Mouse (Mus musculus): ENCODE data around the gene Syn3.

The Syn3 gene

DNA sequence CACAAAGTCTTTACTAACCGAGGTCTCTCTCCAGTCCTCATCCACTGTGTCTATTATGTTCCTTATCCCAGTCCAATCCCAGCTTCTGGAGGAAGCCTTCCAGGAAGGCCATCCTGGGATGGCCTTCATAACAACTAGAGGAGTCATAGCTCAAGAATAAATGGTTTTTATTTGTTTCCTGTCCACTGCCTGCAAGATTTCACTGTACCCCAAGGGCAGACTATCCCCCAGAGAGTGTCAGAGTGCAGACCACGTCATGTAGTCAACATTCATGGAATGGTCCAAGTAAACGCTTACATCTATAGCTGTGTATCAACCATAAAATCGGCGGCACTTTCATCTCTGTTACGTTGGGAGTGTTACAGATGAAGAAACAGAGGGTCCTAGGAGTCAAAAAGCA, 295.5 kb downstream of the Syn3 start:
- no peak for DNase-seq (ENCODE audit: low spot score)

GRCm38 (mm10) chr10:86201826-86202225, 296.9 kb downstream of the Syn3 start:
- DNase-seq (ENCODE audit: low spot score), result no peak

- no peak for DNase-seq (ENCODE audit: low spot score)
Measured at GRCm38 (mm10) chr10:86201006-86201405, 297.7 kb downstream of the Syn3 start.

GRCm38 (mm10) chr10:86196414-86197025, 302.2 kb downstream of the Syn3 start:
- DNase-seq (ENCODE audit: low spot score), result no peak

- DNase-seq (ENCODE audit: low spot score), result no peak
Measured at GRCm38 (mm10) chr10:86194722-86195121, 304.0 kb downstream of the Syn3 start.

DNA sequence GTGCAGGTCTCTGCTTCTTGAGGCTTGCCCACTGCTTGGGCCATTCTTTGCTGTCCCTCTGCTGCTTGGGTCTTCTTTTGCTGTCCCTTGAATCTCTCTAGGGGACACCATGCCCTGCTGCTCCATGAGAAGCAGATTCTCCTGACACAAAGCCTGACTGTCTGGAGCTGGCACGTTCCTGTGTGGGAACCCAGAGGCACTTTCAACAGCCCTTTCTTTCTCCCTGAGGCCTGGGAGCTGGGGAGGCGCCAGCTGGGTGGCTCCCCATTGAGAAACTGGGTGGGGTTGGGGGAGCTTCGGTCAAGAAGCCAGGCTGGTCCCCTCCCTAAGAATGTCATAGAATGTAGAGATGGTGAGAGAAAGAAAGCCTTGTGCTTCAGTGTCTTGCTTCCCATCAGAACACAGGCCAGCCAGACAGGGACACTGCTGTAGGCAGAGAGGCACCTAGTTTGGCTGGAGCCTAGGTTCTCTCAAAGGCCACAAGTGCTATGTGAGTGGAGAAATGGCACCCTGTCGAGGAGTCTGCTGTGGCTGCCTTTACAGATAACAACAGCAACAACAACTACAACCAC, 304.7 kb downstream of the Syn3 start:
- DNase-seq (ENCODE audit: low spot score), result no peak

DNA sequence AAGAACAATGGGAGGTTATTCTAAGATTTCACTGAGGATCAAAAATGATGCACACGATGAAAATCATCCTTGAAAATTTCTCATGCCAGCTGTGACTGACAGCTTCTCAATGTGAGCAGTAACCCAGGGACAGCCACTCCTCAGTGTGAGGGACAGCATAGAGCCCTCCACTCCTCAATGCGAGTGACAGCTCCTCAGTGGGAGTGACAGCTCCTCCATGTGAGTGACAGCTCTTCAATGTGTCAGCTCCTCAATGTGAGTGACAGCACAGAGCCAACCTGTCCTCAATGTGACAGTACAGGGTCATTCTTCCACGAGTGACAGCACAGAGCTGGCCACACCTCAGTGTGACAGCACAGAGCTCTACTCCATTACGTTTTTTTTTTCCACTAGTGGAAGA, 310.1 kb downstream of the Syn3 start:
- no peak for DNase-seq (ENCODE audit: low spot score)

- no peak for DNase-seq (ENCODE audit: low spot score)
Measured at GRCm38 (mm10) chr10:86187881-86188280, 310.8 kb downstream of the Syn3 start.

- no peak for DNase-seq (ENCODE audit: low spot score)
Measured at GRCm38 (mm10) chr10:86183148-86183885, 315.4 kb downstream of the Syn3 start.

GRCm38 (mm10) chr10:86182183-86182805, 316.4 kb downstream of the Syn3 start:
- DNase-seq (ENCODE audit: low spot score), result no peak

GRCm38 (mm10) chr10:86176411-86176810, 322.3 kb downstream of the Syn3 start:
- DNase-seq (ENCODE audit: low spot score), result no peak

DNA sequence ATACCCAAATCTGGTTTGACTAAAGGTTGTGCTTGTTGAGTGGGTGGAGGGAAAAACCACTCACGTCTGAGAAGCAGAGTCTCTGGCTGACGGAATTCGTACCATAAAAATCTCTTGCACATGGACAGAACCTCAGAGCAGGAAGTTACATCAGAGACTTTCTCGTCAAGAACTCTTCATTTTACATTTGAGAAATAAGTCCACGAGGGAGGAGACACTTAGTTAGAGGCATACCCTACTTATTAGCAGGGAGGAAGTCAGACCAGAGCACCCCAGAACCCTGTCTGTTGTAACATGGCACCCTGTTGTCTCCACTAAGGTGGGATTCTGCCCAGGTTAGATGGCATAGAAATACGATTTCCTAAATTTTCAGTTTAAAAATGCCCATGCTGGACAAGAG, 324.7 kb downstream of the Syn3 start:
- DNase-seq (ENCODE audit: low spot score), result no peak

DNA sequence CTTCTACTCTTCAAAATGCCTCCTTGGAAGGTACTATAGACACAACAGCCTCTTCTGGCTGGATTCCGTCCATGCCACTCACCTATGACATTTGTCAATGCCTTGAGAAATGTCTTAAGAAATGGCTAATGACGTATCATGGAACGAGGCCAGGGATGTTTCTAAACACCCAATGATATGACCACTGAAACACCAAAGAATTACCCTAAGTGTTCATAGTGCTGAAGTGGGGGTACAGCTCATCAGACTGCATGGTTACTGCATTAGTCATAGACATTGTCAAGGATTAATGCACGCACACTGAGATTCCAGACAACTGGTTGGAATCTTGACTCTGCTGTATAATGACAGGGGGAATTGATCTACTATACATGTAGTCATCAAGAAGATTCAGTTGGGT, 325.4 kb downstream of the Syn3 start:
- no peak for DNase-seq (ENCODE audit: low spot score)

DNA sequence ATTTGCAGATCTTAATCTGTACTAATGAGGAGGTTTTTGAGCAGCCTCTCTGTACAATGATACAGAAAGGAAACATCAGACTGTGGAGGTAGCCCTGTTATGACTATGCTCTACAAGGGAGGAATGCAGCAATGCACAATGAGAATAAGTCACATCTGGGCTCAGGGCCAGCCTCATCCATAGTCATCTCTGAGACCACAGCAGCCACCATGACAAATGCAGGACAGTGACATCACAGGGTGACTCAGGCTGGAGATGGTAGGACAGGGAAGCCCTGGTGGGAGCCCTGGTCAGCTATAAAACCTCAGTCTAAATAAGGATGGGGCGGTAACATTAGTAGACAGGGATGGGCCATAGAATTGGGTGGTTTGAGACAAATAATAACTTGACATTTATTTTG, 327.4 kb downstream of the Syn3 start:
- no peak for DNase-seq (ENCODE audit: low spot score)

GRCm38 (mm10) chr10:86168084-86168483, 330.6 kb downstream of the Syn3 start:
- no peak for DNase-seq (ENCODE audit: low spot score)

GRCm38 (mm10) chr10:86166854-86167268, 331.8 kb downstream of the Syn3 start:
- no peak for DNase-seq (ENCODE audit: low spot score)

GRCm38 (mm10) chr10:86164098-86164497, 334.6 kb downstream of the Syn3 start:
- no peak for DNase-seq (ENCODE audit: low spot score)

- no peak for DNase-seq (ENCODE audit: low spot score)
Measured at GRCm38 (mm10) chr10:86161783-86162271, 336.9 kb downstream of the Syn3 start.

DNA sequence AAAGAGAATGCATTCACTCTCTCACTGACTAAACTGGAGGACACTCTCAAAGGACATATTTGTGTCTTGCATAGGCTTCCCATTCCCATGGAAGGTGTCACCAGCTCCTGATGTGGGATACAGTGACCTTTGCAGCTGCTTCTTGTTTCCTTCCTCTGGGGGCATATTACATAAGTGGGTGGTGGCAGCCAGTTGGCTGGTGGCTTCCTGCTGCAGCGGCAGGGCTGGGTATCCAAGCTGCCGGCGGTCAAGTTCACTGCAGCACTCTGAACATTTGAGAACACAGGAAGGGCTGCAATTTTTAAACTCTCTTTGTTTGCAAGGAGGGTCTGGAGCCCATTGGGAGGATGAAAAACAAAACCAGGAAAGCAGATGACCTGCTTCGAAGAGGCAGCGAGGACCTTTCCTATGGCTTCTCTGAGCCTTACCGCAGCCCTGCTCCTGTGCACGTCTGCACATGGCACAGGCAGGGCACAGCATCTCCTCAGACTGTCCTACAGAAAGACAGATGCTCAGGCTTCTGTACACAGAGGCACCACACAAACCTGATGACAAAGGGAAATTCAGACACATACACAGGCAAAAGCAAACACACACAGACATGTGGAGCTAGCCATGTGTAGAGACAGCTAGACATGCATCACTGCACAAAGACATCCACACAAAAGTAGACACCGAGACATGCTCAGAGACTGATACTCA, 340.3 kb downstream of the Syn3 start:
- no peak for DNase-seq (ENCODE audit: low spot score)

DNA sequence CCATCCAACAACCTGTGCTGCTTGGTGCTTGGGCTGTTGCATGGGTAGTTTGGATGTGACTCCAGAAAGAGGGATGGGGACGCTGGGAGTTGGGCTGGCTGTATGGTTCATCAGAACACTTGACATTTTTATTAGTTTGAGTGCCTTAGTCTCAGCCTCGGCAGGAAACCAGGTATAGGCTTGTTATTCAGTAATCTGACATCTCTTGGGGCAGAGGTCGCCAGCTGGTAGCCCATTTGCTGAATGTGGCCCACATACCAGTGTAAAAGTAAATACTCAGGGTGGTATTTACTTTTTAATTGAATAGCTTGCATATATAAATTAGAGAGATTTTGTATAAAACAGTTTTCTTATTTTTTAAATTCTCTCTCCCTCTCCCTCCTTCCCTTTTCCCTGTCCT, 343.4 kb downstream of the Syn3 start:
- no peak for DNase-seq (ENCODE audit: low spot score)

DNA sequence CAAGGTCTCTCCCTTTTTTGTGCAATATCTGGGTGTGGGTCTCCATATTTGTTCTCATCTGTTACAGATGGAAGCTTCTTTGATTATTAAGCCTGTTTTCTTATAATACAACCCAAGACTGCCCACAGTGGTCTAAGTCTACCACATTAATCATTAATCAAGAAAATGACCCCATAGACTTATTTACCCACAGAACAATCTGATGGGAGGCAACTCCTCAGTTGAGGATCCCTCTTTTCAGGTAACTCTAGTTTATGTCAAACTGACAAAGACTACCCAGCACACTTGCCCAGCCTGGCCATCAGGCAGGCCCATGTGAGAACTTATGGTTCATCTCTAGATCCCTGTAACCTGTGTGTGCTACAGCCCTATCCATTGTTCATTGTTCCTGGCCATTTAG, 345.5 kb downstream of the Syn3 start:
- DNase-seq (ENCODE audit: low spot score), result no peak

GRCm38 (mm10) chr10:86151357-86151756, 347.3 kb downstream of the Syn3 start:
- no peak for DNase-seq (ENCODE audit: low spot score)
